Comparison of ENCODE assay signal across 27 mouse cellular contexts in genomic region chr16:46840764-46841163, GRCm38 (mm10).
A peak's percentile ranks its signal among the peaks of the same experiment; 100 is the strongest.
DNase-seq lines count a peak whose midpoint lies in the region; ATAC-seq and TF ChIP-seq lines count a peak whose summit lies in the region.
"Had no signal": no experiment of that assay in that cellular context is flagged by ENCODE, and none has a peak within 500 bp of the region (broad histone marks: within the 10 kb centered on the region; RNA-seq: fewer than 3 reads in every experiment).

No protein-coding gene starts in this region.

- H3K4me1 ChIP-seq in kidney, adult 2 months (ENCODE audit: control insufficient read depth, insufficient read depth, low read length), result peaks cover 10% of the 10 kb centered on the region
- H3K4me1 ChIP-seq in kidney, embryonic 14.5 days (ENCODE audit: control insufficient read depth, insufficient read depth, low read length), result no peaks in the 10 kb centered on the region
- H3K4me1 ChIP-seq in kidney, embryonic 16.5 days (ENCODE audit: insufficient read depth, low read length), result 0 out of 2 replicates have a peak, but pooled peaks cover 3% of the 10 kb centered on the region
- H3K4me1 ChIP-seq: embryonic facial prominence, embryonic 13.5 days; embryonic facial prominence, embryonic 15.5 days; forebrain, embryonic 12.5 days had no signal

- no peaks in the 10 kb centered on the region for H3K9me3 ChIP-seq in kidney, embryonic 14.5 days (ENCODE audit: control insufficient read depth, low read length)
- no peaks in the 10 kb centered on the region for H3K9me3 ChIP-seq in kidney, embryonic 16.5 days (ENCODE audit: low read length)
- H3K9me3 ChIP-seq: embryonic facial prominence, embryonic 13.5 days; embryonic facial prominence, embryonic 15.5 days; forebrain, embryonic 10.5 days; forebrain, embryonic 12.5 days had no signal

- peak overlapping the region; percentile 82 for H3K27ac ChIP-seq in kidney, adult 2 months (ENCODE audit: insufficient read depth, low read depth, low read length)
- H3K27ac ChIP-seq in kidney, embryonic 14.5 days (ENCODE audit: low read depth, low read length), result no peak overlapping the region
- no peak overlapping the region; the same call in 1 of the 2 replicates for H3K27ac ChIP-seq in kidney, embryonic 16.5 days (ENCODE audit: low read length)
- H3K27ac ChIP-seq: embryonic facial prominence, embryonic 13.5 days; embryonic facial prominence, embryonic 15.5 days; forebrain, embryonic 10.5 days; forebrain, embryonic 12.5 days had no signal

- DNase-seq in kidney, adult 2 months, result peak; percentile 74
- peak; percentile 77 for DNase-seq in kidney, adult 9 months
- no peak for DNase-seq in kidney, postnatal 14 days
- no peak for DNase-seq in kidney, adult 18-20 months
- peak; percentile 83 for DNase-seq in Muller cell, postnatal 12 days (ENCODE audit: inconsistent ontology term)
- DNase-seq: adrenal gland, adult 2 months; adrenal gland, postnatal 10 days; adrenal gland, postnatal 25 days; B cell, adult 2 months; cerebellum, adult 11 months; cerebellum, adult 18-20 months; cerebellum, adult 8-10 months; cerebellum, adult 9-11 months; cerebellum, postnatal 14 days; cerebellum, postnatal 36 days; embryo, embryonic 11 days had no signal

- no peak for TF ChIP-seq POLR2A in kidney, adult 2 months (IDR thresholded peaks at IDR 0.05; ENCODE audit: low read depth, low read length)

- H3K27me3 ChIP-seq in kidney, adult 2 months (replicated peaks; ENCODE audit: control insufficient read depth, insufficient read depth, low read length), result no peaks in the 10 kb centered on the region
- H3K27me3 ChIP-seq in kidney, embryonic 14.5 days (ENCODE audit: control insufficient read depth, insufficient read depth, low read length), result no peaks in the 10 kb centered on the region
- H3K27me3 ChIP-seq in kidney, embryonic 16.5 days (ENCODE audit: insufficient read depth, low read length), result no peaks in the 10 kb centered on the region
- H3K27me3 ChIP-seq: CH12.LX; embryonic facial prominence, embryonic 13.5 days; embryonic facial prominence, embryonic 15.5 days; forebrain, embryonic 12.5 days had no signal

- no peak for TF ChIP-seq CTCF in kidney, adult 2 months (conservative IDR thresholded peaks at IDR 0.05; ENCODE audit: insufficient read depth, insufficient read length, low read depth, low read length)

- H3K36me3 ChIP-seq in kidney, adult 2 months (ENCODE audit: control insufficient read depth, insufficient read depth, low read length), result no peaks in the 10 kb centered on the region
- H3K36me3 ChIP-seq in kidney, embryonic 14.5 days (ENCODE audit: control insufficient read depth, insufficient read depth, low read length), result no peaks in the 10 kb centered on the region
- H3K36me3 ChIP-seq in kidney, embryonic 16.5 days (ENCODE audit: insufficient read depth, low read length), result no peaks in the 10 kb centered on the region
- H3K36me3 ChIP-seq: embryonic facial prominence, embryonic 13.5 days; embryonic facial prominence, embryonic 15.5 days; forebrain, embryonic 10.5 days; forebrain, embryonic 12.5 days; G1E had no signal

- no peak overlapping the region for H3K9ac ChIP-seq in kidney, embryonic 14.5 days (ENCODE audit: low read depth, low read length)
- no peak overlapping the region for H3K9ac ChIP-seq in kidney, embryonic 16.5 days (replicated peaks; ENCODE audit: low read length)
- H3K9ac ChIP-seq: embryonic facial prominence, embryonic 13.5 days; embryonic facial prominence, embryonic 15.5 days; forebrain, embryonic 12.5 days had no signal

- H3K4me2 ChIP-seq in kidney, embryonic 14.5 days (replicated peaks; ENCODE audit: low read depth, low read length), result no peak overlapping the region
- H3K4me2 ChIP-seq in kidney, embryonic 16.5 days (replicated peaks; ENCODE audit: low read depth, low read length), result no peak overlapping the region
- H3K4me2 ChIP-seq: embryonic facial prominence, embryonic 13.5 days; embryonic facial prominence, embryonic 15.5 days; forebrain, embryonic 12.5 days had no signal

- no peak overlapping the region for H3K4me3 ChIP-seq in kidney, adult 2 months (ENCODE audit: insufficient read depth, low read depth, low read length)
- H3K4me3 ChIP-seq in kidney, embryonic 14.5 days (ENCODE audit: low read length), result no peak overlapping the region
- no peak overlapping the region for H3K4me3 ChIP-seq in kidney, embryonic 16.5 days (ENCODE audit: low read length)
- H3K4me3 ChIP-seq: embryonic facial prominence, embryonic 13.5 days; embryonic facial prominence, embryonic 15.5 days; erythroblast, embryonic 14.5 days; forebrain, embryonic 10.5 days; forebrain, embryonic 12.5 days had no signal

- ATAC-seq in kidney, embryonic 14.5 days (ENCODE audit: low FRiP score, low TSS enrichment), result no peak
- peak; percentile 75; the same call in 1 of the 2 replicates for ATAC-seq in kidney, embryonic 16.5 days (ENCODE audit: low FRiP score, low TSS enrichment)
- ATAC-seq: CD4-positive, CD25-positive, alpha-beta regulatory T cell, adult 4 months; forebrain, embryonic 14.5 days had no signal

Comparison
In these comparisons a context has a peak if more than half of its experiments do, and no peak if none do; other contexts are left out.
1. DNase-seq: peak in kidney, adult 2 months (single experiment), kidney, adult 9 months (single experiment) and Muller cell, postnatal 12 days (single experiment); none in kidney, postnatal 14 days (single experiment) and kidney, adult 18-20 months (single experiment).